Mouse (Mus musculus) ES-E14 (cell line): ENCODE results near the gene Pacsin3. TPM values are rescaled to one million over a fixed set of nuclear protein-coding genes. Genes with fewer than 3 reads are reported as not detected.

Experiments used
- DNase-seq: peaks from one replicate; pipeline ENCODE4 v3.0.0-alpha.2; 2013; ENCODE audit warnings: low read depth, low spot score
- H3K27ac ChIP-seq: 2 replicates; pipeline ENCODE4 v1.5.1; 2012; ENCODE audit warnings: low read depth, mild to moderate bottlenecking, low read length, moderate library complexity, mixed read lengths; ENCODE audit not compliant: poor library complexity, insufficient read depth, severe bottlenecking
- H3K36me3 ChIP-seq: 2 replicates; pipeline ENCODE4 v1.6.1; 2012; ENCODE audit warnings: mild to moderate bottlenecking, low read length, moderate library complexity, mixed read lengths; ENCODE audit not compliant: control insufficient read depth, poor library complexity, insufficient read depth, severe bottlenecking
- H3K4me1 ChIP-seq, 2 experiments: fragments of 150-350 bp in 1 of 2; sonication (generic) in 1 of 2; 2 replicates each; pipeline ENCODE4 v1.6.1; 2012; ENCODE audit warnings: low read length in 2 of 2, mild to moderate bottlenecking in 1 of 2, mixed read lengths in 1 of 2; ENCODE audit not compliant: control insufficient read depth in 2 of 2, insufficient read depth in 2 of 2, poor library complexity in 1 of 2
- H3K4me3 ChIP-seq, 2 experiments: fragments of 150-350 bp in 1 of 2; sonication (generic) in 1 of 2; 2 replicates each; pipeline ENCODE4 v1.5.1; 2012; ENCODE audit warnings: low read length in 2 of 2, low read depth in 1 of 2, mild to moderate bottlenecking in 1 of 2, mixed read lengths in 1 of 2; ENCODE audit not compliant: insufficient read depth in 1 of 2, poor library complexity in 1 of 2, severe bottlenecking in 1 of 2
- H3K9ac ChIP-seq: 2 replicates; pipeline ENCODE4 v1.6.1; 2012; ENCODE audit warnings: low read depth, mild to moderate bottlenecking, low read length, mixed read lengths; ENCODE audit not compliant: poor library complexity, insufficient read depth, severe bottlenecking
- H3K9me3 ChIP-seq: fragments of 150-350 bp; sonication (generic); 2 replicates; pipeline ENCODE4 v1.6.1; 2012; ENCODE audit warnings: low read depth, mild to moderate bottlenecking, low read length; ENCODE audit not compliant: control insufficient read depth, insufficient read depth
- CHD2 ChIP-seq: IDR thresholded peaks from 2 replicates; pipeline ENCODE4 v1.6.1; 2014; ENCODE audit warnings: mild to moderate bottlenecking, low read depth, low read length, inconsistent platforms
- HCFC1 ChIP-seq: IDR thresholded peaks from 2 replicates; pipeline ENCODE4 v1.6.1; 2012; ENCODE audit warnings: low read length, inconsistent platforms, borderline replicate concordance; ENCODE audit not compliant: insufficient read depth
- MAFK ChIP-seq: IDR thresholded peaks from 2 replicates; pipeline ENCODE4 v1.6.1; 2014; ENCODE audit warnings: mild to moderate bottlenecking, low read depth, low read length, inconsistent platforms; ENCODE audit not compliant: insufficient read depth
- ZC3H11A ChIP-seq: IDR thresholded peaks from 2 replicates; pipeline ENCODE4 v1.6.1; 2012; ENCODE audit warnings: low read depth, mild to moderate bottlenecking, inconsistent platforms, low read length, borderline replicate concordance
- ZNF384 ChIP-seq: IDR thresholded peaks from 2 replicates; pipeline ENCODE4 v1.6.1; 2012; ENCODE audit warnings: low read depth, low read length, inconsistent platforms
- in situ Hi-C, 2 experiments: fragments of 600-800 bp; cut with MboI; formaldehyde crosslinking; loops; one replicate each; pipeline ENCODE4 v1.15.1; 2025; ENCODE audit warnings: low sequenced_read_pairs in 2 of 2, inconsistent platforms in 1 of 2; ENCODE audit not compliant: unreplicated experiment in 2 of 2
- total RNA-seq: library from RNA; depleted of rRNA; stranded (reverse); fragments of 300-350 nt; gene quantifications from 2 replicates; pipeline ENCODE4 v1.2.3, GENCODE M21; 2012

The Pacsin3 gene
- total RNA-seq, 1 experiment, result 11.1 TPM

DNA sequence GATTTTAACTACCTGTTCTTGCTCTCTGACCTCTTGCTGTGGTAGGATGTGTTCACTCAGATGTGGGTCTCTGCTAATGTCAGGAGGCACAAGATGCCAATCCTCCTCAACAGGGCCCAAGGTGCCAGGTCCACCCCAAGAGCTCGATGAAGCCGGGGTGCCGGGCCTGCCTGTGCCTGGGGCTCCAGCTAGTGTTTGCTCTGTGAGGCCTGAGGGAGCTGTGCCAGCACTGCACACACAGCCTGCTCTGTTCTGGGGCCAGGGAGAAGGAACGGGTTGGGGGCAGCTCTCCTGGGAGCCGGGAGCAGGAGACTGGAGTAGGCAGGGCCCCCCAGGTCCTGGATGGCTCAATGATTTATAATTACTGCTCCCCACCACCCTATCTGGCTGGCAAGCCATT, 2.3 kb downstream of the Pacsin3 start:
- H3K27ac ChIP-seq, result no peak overlapping the region
- in situ Hi-C loops, result no loop called here

DNA sequence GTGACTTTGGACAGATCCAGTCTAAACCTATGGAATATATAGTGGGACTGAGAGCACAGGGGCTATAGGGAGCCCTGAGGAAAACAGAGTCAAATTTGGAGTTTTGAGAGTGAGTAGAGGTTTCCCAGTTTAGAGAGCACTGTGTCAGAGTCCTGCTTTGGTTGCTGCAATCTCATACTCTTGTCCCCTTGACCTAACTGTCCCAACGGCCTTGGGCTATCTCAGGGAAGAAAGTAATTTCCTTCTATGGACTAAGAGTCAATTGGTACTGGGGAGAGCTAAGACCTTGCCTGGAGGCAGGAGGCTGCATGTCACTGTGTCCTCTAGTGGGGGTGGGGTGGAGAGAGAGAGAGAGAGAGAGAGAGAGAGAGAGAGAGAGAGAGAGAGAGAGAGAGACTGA, 3.1 kb downstream of the Pacsin3 start:
- TF ChIP-seq HCFC1 (no peak), MAFK (no peak), CHD2 (no peak), ZC3H11A (no peak), ZNF384 (no peak)
- Histone ChIP-seq H3K27ac (no peak overlapping the region), H3K9me3 (no peaks in the 10 kb centered on the region), H3K4me1 (peaks cover 0 to 8% of the 10 kb centered on the region in 2 experiments; a peak in 2 of 4 replicates), H3K9ac (no peak overlapping the region), H3K4me3 (no peak overlapping the region), H3K36me3 (no peaks in the 10 kb centered on the region; the same call in 1 of the 2 replicates)
- in situ Hi-C loops, result no loop called here
- no peak for DNase-seq

More for the DNA sequence above, 2.3 kb downstream of the Pacsin3 start:
- H3K9ac ChIP-seq, result no peak overlapping the region
- H3K4me3 ChIP-seq, result peak overlapping the region in 1 of 2 experiments; percentile 95; a peak in 1 of 4 replicates
- H3K9me3 ChIP-seq, result no peaks in the 10 kb centered on the region
- TF ChIP-seq HCFC1, result no peak
- H3K36me3 ChIP-seq, result no peaks in the 10 kb centered on the region; the same call in 1 of the 2 replicates
- peaks cover 0 to 7% of the 10 kb centered on the region in 2 experiments; a peak in 2 of 4 replicates for H3K4me1 ChIP-seq
- no peak for DNase-seq

DNA sequence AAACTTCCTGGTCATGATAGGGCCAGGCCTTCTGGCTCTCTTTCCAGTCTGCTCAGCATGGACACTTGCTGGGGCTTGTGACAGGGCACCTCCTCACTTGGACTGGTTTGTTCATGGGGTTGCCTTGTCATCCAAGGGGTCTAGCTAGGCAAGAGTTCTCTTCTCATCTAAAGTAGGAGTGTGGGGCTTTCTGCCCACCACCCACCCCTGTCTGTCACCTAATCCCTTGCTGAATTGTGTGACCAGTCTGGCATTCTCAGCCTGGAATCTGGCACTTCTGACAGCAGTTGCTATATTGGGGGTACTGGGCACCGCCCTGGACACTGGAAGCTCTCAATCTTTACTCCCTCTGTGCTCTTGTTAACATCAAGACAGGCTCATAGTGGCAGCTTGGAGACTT, 3.7 kb downstream of the Pacsin3 start:
- in situ Hi-C loops, result no loop called here
- Histone ChIP-seq H3K4me1 (peaks cover 0 to 13% of the 10 kb centered on the region in 2 experiments; a peak in 2 of 4 replicates), H3K9me3 (no peaks in the 10 kb centered on the region), H3K36me3 (no peaks in the 10 kb centered on the region; the same call in 1 of the 2 replicates), H3K27ac (no peak overlapping the region), H3K4me3 (no peak overlapping the region), H3K9ac (no peak overlapping the region)
- TF ChIP-seq CHD2 (no peak), ZC3H11A (no peak), MAFK (no peak)
- DNase-seq, result no peak

DNA sequence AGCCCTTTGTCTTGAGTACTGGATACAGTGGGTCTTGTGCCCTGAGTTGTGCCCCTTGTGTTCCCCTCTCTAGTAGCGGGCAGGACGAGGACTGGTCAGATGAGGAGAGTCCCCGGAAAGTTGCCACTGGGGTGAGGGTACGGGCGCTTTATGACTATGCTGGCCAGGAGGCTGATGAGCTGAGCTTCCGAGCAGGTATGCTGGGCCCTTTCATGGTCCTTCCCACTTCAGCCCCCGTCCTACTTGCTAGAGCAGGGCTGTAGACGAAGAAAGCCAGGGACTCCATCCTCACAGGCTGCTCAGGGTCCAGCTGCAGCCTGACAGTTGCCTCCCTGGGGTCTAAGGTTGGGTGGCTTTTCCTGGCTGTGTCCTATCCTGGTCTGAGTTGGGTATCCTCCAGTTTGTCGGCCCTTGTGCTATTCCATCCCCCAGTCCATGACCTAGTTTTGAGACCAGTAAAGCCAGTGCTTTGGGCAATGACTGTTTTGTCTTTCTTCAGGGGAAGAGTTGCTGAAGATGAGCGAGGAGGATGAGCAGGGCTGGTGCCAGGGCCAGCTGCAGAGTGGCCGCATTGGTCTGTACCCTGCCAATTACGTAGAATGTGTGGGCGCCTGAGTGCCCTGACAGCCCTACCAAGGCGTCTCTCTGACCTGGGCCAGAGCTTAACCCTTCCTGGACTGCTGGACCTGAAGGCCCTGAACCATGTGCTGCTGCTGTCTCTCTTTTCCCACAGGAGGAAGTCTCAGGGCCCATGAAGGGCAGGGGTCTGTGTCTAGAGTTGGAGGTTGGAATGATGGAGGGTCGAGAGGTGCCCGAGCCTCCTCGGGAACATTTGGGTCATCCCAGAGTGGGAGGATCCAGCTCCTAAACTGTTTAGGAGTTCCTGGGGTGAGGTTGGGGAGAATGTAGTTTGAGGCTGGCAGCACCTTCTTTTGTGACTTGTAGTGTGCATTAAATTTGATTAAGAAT, 8.2 kb downstream of the Pacsin3 start:
- in situ Hi-C loops, result no loop called here
- H3K27ac ChIP-seq, result no peak overlapping the region
- no peak for DNase-seq

More for the DNA sequence above, 8.2 kb downstream of the Pacsin3 start:
- no peak for TF ChIP-seq MAFK
- no peak for TF ChIP-seq ZC3H11A
- TF ChIP-seq HCFC1, result no peak
- TF ChIP-seq CHD2, result no peak
- TF ChIP-seq ZNF384, result no peak
- Histone ChIP-seq H3K36me3 (peaks cover 14% of the 10 kb centered on the region), H3K4me3 (peak overlapping the region in 1 of 2 experiments; percentile 91; a peak in 2 of 4 replicates), H3K9ac (peak overlapping the region; percentile 98; the same call in 1 of the 2 replicates), H3K9me3 (no peaks in the 10 kb centered on the region), H3K4me1 (peaks cover 0 to 7% of the 10 kb centered on the region in 2 experiments; a peak in 2 of 4 replicates)
